Mouse (Mus musculus): ENCODE measurements at regions not wholly inside any gene's neighbourhood (a gene's known extent, or its start where the extent isn't known, plus 50 kb on each side); places are given as distances from the start of the nearest gene placed in this dataset.

DNA sequence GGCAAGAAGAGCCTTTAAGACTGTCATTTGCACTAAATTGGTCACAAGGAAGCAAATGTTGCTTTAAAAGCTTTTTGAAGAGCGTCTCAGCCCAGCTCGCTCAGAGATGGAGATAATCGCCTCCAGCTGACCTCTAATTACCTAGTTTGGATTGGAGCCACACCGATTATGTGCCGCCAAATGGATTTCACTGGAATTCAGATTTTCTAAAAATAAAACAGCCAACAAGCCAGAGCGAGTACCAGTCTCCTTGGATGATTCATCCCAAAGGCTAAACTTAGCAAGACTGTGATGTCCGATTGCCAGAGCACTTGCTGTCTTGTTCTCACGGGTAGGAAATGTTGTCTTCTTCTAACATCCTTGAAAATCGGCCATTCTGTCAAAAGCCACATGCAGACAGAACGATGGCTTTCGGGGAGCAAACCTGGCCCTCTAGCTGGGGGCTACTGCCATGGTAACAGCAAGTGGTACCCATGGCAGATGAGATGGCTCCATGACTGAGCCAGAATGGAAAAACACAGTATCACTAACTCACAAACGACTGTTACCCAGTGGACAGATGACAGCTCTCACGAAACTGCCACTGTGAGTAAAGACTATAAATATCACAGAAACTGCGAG is 676.1 kb downstream of the Epm2a start:
- no peaks in the 10 kb centered on the region for H3K27me3 ChIP-seq (ENCODE audit: insufficient read depth, low read length)
- H3K4me3 ChIP-seq (ENCODE audit: low read depth, low read length): no peak overlapping the region
- peaks cover 8% of the 10 kb centered on the region for H3K9me3 ChIP-seq (replicated peaks)
- DNase-seq (ENCODE audit: low spot score): no peak
- ATAC-seq (ENCODE audit: extremely low read depth, insufficient number of reproducible peaks, low FRiP score, poor library complexity, severe bottlenecking): no peak
- no peak for TF ChIP-seq CTCF (IDR thresholded peaks at IDR 0.05; ENCODE audit: low read depth, low read length)
- TF ChIP-seq POLR2AphosphoS5 (IDR thresholded peaks at IDR 0.05; ENCODE audit: insufficient replicate concordance, low read depth, low read length): no peak
- TF ChIP-seq TAL1 (conservative IDR thresholded peaks at IDR 0.05; ENCODE audit: low read depth, low read length): no peak
- TF ChIP-seq GATA1 (IDR thresholded peaks at IDR 0.05; ENCODE audit: borderline replicate concordance, low read length): no peak
- TF ChIP-seq GATA2 (IDR thresholded peaks at IDR 0.05; ENCODE audit: borderline replicate concordance, low read depth, low read length): no peak
- no peaks in the 10 kb centered on the region for H3K36me3 ChIP-seq (replicated peaks)
- no peaks in the 10 kb centered on the region for H3K4me1 ChIP-seq (ENCODE audit: insufficient read depth, low read depth, low read length)

DNA sequence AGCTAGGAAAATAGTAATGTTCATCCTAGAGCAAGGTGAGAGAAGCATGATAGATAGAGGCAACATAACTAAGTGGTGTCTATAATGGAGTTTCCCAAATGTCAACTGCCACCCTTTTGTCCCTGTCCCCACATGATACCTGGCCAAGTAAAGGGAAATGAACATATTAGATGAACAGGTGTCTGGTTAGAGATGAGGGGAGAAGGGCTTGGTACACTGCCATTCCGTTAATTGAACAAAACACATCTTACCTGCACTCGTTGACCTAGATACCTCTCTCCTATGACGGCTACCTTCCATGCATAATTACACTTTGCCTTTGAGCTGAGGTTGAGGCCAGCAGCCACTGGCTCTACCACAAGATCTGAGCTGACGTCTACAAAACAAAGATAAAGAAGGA is 677.4 kb downstream of the Epm2a start:
- H3K27me3 ChIP-seq (ENCODE audit: insufficient read depth, low read length): no peaks in the 10 kb centered on the region
- ATAC-seq (ENCODE audit: extremely low read depth, insufficient number of reproducible peaks, low FRiP score, poor library complexity, severe bottlenecking): no peak
- no peak overlapping the region for H3K4me3 ChIP-seq (ENCODE audit: low read depth, low read length)
- no peaks in the 10 kb centered on the region for H3K4me1 ChIP-seq (ENCODE audit: insufficient read depth, low read depth, low read length)
- H3K36me3 ChIP-seq (replicated peaks): no peaks in the 10 kb centered on the region
- DNase-seq (ENCODE audit: low spot score): no peak
- peaks cover 8% of the 10 kb centered on the region for H3K9me3 ChIP-seq (replicated peaks)
- TF ChIP-seq POLR2AphosphoS5 (IDR thresholded peaks at IDR 0.05; ENCODE audit: insufficient replicate concordance, low read depth, low read length) (no peak), GATA1 (IDR thresholded peaks at IDR 0.05; ENCODE audit: borderline replicate concordance, low read length) (no peak), CTCF (IDR thresholded peaks at IDR 0.05; ENCODE audit: low read depth, low read length) (no peak), GATA2 (IDR thresholded peaks at IDR 0.05; ENCODE audit: borderline replicate concordance, low read depth, low read length) (no peak), TAL1 (conservative IDR thresholded peaks at IDR 0.05; ENCODE audit: low read depth, low read length) (no peak)

- no peak for DNase-seq (ENCODE audit: low spot score)
- Histone ChIP-seq H3K27me3 (ENCODE audit: insufficient read depth, low read length) (no peaks in the 10 kb centered on the region), H3K9me3 (replicated peaks) (no peaks in the 10 kb centered on the region), H3K36me3 (replicated peaks) (no peaks in the 10 kb centered on the region), H3K4me3 (ENCODE audit: low read depth, low read length) (no peak overlapping the region), H3K4me1 (ENCODE audit: insufficient read depth, low read depth, low read length) (no peaks in the 10 kb centered on the region)
- TF ChIP-seq TAL1 (conservative IDR thresholded peaks at IDR 0.05; ENCODE audit: low read depth, low read length) (no peak), CTCF (IDR thresholded peaks at IDR 0.05; ENCODE audit: low read depth, low read length) (no peak), GATA1 (IDR thresholded peaks at IDR 0.05; ENCODE audit: borderline replicate concordance, low read length) (no peak), POLR2AphosphoS5 (IDR thresholded peaks at IDR 0.05; ENCODE audit: insufficient replicate concordance, low read depth, low read length) (no peak), GATA2 (IDR thresholded peaks at IDR 0.05; ENCODE audit: borderline replicate concordance, low read depth, low read length) (no peak)
- ATAC-seq (ENCODE audit: extremely low read depth, insufficient number of reproducible peaks, low FRiP score, poor library complexity, severe bottlenecking): no peak
These were observed 692.0 kb downstream of the Epm2a start for GRCm38 (mm10) chr10:12035159-12035558.

DNA sequence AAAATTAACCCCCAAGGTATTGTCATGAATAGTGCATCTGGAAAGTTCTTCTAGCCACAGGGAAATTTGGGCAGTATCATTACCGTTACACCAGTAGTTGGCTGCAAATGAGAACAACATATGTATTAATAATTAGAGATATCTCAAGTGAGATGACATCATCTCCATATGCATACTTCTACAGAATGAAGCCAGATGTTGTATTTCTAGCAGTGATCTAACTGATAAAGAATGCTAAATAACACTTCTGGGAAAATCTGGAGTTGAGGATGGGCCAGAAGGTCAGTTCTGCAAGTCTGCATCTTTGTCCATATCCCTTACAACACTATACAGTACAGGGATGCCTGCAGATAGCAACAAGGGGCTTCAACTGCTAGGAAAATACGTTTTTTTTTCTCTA is 702.7 kb downstream of the Epm2a start:
- Histone ChIP-seq H3K4me1 (ENCODE audit: insufficient read depth, low read depth, low read length) (no peaks in the 10 kb centered on the region), H3K36me3 (replicated peaks) (no peaks in the 10 kb centered on the region), H3K9me3 (replicated peaks) (no peaks in the 10 kb centered on the region), H3K4me3 (ENCODE audit: low read depth, low read length) (no peak overlapping the region), H3K27me3 (ENCODE audit: insufficient read depth, low read length) (no peaks in the 10 kb centered on the region)
- no peak for ATAC-seq (ENCODE audit: extremely low read depth, insufficient number of reproducible peaks, low FRiP score, poor library complexity, severe bottlenecking)
- DNase-seq (ENCODE audit: low spot score): no peak
- no peak for TF ChIP-seq POLR2AphosphoS5 (IDR thresholded peaks at IDR 0.05; ENCODE audit: insufficient replicate concordance, low read depth, low read length)

- no peak overlapping the region for H3K4me3 ChIP-seq (ENCODE audit: low read depth, low read length)
- TF ChIP-seq TAL1 (conservative IDR thresholded peaks at IDR 0.05; ENCODE audit: low read depth, low read length) (no peak), GATA2 (IDR thresholded peaks at IDR 0.05; ENCODE audit: borderline replicate concordance, low read depth, low read length) (no peak), GATA1 (IDR thresholded peaks at IDR 0.05; ENCODE audit: borderline replicate concordance, low read length) (no peak), POLR2AphosphoS5 (IDR thresholded peaks at IDR 0.05; ENCODE audit: insufficient replicate concordance, low read depth, low read length) (no peak), CTCF (IDR thresholded peaks at IDR 0.05; ENCODE audit: low read depth, low read length) (no peak)
- ATAC-seq (ENCODE audit: extremely low read depth, insufficient number of reproducible peaks, low FRiP score, poor library complexity, severe bottlenecking): no peak
- H3K27me3 ChIP-seq (ENCODE audit: insufficient read depth, low read length): no peaks in the 10 kb centered on the region
- no peaks in the 10 kb centered on the region for H3K36me3 ChIP-seq (replicated peaks)
- H3K9me3 ChIP-seq (replicated peaks): no peaks in the 10 kb centered on the region
- H3K4me1 ChIP-seq (ENCODE audit: insufficient read depth, low read depth, low read length): no peaks in the 10 kb centered on the region
- DNase-seq (ENCODE audit: low spot score): no peak
These were observed 716.5 kb downstream of the Epm2a start for GRCm38 (mm10) chr10:12059728-12060127.

- H3K9me3 ChIP-seq (replicated peaks): no peaks in the 10 kb centered on the region
- TF ChIP-seq CTCF (IDR thresholded peaks at IDR 0.05; ENCODE audit: low read depth, low read length): no peak
- no peak for TF ChIP-seq GATA2 (IDR thresholded peaks at IDR 0.05; ENCODE audit: borderline replicate concordance, low read depth, low read length)
- no peak for TF ChIP-seq GATA1 (IDR thresholded peaks at IDR 0.05; ENCODE audit: borderline replicate concordance, low read length)
- no peak for TF ChIP-seq POLR2AphosphoS5 (IDR thresholded peaks at IDR 0.05; ENCODE audit: insufficient replicate concordance, low read depth, low read length)
- TF ChIP-seq TAL1 (conservative IDR thresholded peaks at IDR 0.05; ENCODE audit: low read depth, low read length): no peak
- no peaks in the 10 kb centered on the region for H3K4me1 ChIP-seq (ENCODE audit: insufficient read depth, low read depth, low read length)
- no peak overlapping the region for H3K4me3 ChIP-seq (ENCODE audit: low read depth, low read length)
- DNase-seq (ENCODE audit: low spot score) (no peak), ATAC-seq (ENCODE audit: extremely low read depth, insufficient number of reproducible peaks, low FRiP score, poor library complexity, severe bottlenecking) (no peak)
- no peaks in the 10 kb centered on the region for H3K27me3 ChIP-seq (ENCODE audit: insufficient read depth, low read length)
- H3K36me3 ChIP-seq (replicated peaks): no peaks in the 10 kb centered on the region
These were observed 718.1 kb downstream of the Epm2a start for GRCm38 (mm10) chr10:12061069-12061861.

Measured in G1E (cell line).